Mouse (Mus musculus): Measurements from ENCODE around the gene 1700022I11Rik.

DNA sequence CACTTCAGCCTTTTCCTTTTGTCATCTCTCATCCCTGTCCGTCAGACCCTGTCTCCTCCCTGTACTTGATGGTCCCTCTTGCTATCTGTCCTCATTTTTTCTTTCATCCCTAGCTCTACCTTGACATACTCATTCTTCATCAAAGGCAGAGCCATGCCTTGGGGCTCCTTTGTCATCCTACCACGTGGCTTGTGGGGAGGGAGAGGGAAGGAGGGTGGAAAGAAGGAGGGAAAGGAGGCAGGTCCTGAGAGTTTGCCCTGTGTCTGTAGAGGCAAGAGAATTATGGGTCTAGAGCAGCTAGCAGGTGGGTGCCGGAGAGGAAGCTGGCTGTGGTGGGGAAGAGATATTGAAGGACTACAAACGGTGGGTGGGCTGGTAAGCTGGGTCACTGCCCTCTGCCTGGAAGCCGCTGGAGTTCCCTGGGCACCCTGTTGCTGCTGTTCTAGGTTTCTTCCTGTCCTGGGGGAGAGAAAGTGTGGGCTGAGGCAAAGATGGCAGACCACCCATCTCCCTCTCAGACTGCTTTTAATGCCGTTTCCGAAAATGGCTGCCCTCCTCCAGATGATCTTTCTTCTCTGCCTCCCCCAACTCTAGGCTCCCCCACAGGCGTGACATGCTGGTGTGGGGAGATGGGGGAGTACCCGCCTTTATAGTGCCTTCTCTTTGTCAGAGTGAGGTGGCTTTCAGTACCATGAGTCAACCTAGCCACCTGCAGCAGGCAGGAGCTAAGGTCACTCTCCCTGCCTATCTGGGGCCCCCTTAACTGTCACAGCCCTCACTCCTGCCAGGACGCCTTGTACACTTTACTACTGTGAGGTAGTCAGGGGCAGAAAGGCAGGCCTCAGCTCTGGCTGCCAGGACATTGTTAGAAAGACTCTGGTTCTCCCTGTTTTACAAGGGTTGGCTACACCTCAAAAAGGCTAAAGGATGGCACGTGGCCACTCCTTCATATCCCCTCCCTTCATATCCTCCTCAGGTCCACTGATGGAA lies 17.9 kb upstream of the 1700022I11Rik start:
- TF ChIP-seq CTCF (IDR thresholded peaks at IDR 0.05; ENCODE audit: insufficient read depth, low read length) = no peak
- no peak for TF ChIP-seq POLR2A (IDR thresholded peaks at IDR 0.05; ENCODE audit: borderline replicate concordance, extremely low read depth, low read depth, low read length)

Measured in lung, adult 2 months (tissue).